8 mouse cellular contexts compared by ENCODE assay signal in genomic region chr7:70349981-70350670, GRCm38 (mm10). TPM values are rescaled to one million over a fixed set of nuclear protein-coding genes. Genes with fewer than 3 reads are reported as not detected.
DNase-seq lines count a peak whose midpoint lies in the region; ATAC-seq lines count a peak whose summit lies in the region.
"Had no signal": no experiment of that assay in that cellular context is flagged by ENCODE, and none has a peak within 500 bp of the region (broad histone marks: within the 10 kb centered on the region; RNA-seq: fewer than 3 reads in every experiment).

No protein-coding gene starts in this region.

- H3K4me2 ChIP-seq in forebrain, embryonic 15.5 days (replicated peaks): peak overlapping the region; percentile 72
- H3K4me2 ChIP-seq in limb, embryonic 13.5 days (replicated peaks): peak overlapping the region; percentile 73
- peak overlapping the region; percentile 64 for H3K4me2 ChIP-seq in stomach, embryonic 16.5 days (ENCODE audit: low read depth, low read length)

- intact Hi-C loops in left cerebral cortex, postnatal 4 days (cut with DNase I): loop anchor here (5.0 to 10.0 kb wide), 3 partner anchors 1062 to 1795 kb away; no protein-coding TSS in a partner anchor

- no peaks in the 10 kb centered on the region for H3K9me3 ChIP-seq in forebrain, embryonic 15.5 days
- no peaks in the 10 kb centered on the region for H3K9me3 ChIP-seq in limb, embryonic 13.5 days
- H3K9me3 ChIP-seq in stomach, embryonic 16.5 days (replicated peaks; ENCODE audit: control insufficient read depth, low read length): no peaks in the 10 kb centered on the region
- H3K9me3 ChIP-seq: megakaryocyte, embryonic 14.5 days had no signal

- no peaks in the 10 kb centered on the region for H3K36me3 ChIP-seq in forebrain, embryonic 15.5 days
- peaks cover 4% of the 10 kb centered on the region; the same call in 1 of the 2 replicates for H3K36me3 ChIP-seq in limb, embryonic 13.5 days
- no peaks in the 10 kb centered on the region for H3K36me3 ChIP-seq in stomach, embryonic 16.5 days (ENCODE audit: control insufficient read depth, insufficient read depth, low read length)

- peak overlapping the region; percentile 53 for H3K4me3 ChIP-seq in forebrain, embryonic 15.5 days
- H3K4me3 ChIP-seq in limb, embryonic 13.5 days: peak overlapping the region; percentile 65
- peak overlapping the region; percentile 51 for H3K4me3 ChIP-seq in stomach, embryonic 16.5 days (replicated peaks; ENCODE audit: low read length)

- peak overlapping the region; percentile 55 for H3K9ac ChIP-seq in forebrain, embryonic 15.5 days (replicated peaks)
- H3K9ac ChIP-seq in limb, embryonic 13.5 days: peak overlapping the region; percentile 88
- peak overlapping the region; percentile 90 for H3K9ac ChIP-seq in stomach, embryonic 16.5 days (ENCODE audit: low read length)

- H3K27me3 ChIP-seq in forebrain, embryonic 15.5 days: peaks cover 65% of the 10 kb centered on the region
- peaks cover 41% of the 10 kb centered on the region for H3K27me3 ChIP-seq in limb, embryonic 13.5 days
- no peaks in the 10 kb centered on the region; the same call in 1 of the 2 replicates for H3K27me3 ChIP-seq in stomach, embryonic 16.5 days (ENCODE audit: control insufficient read depth, insufficient read depth, low read length)

- no peak; the same call in 1 of the 2 replicates for ATAC-seq in forebrain, embryonic 15.5 days (replicated peaks)
- ATAC-seq in limb, embryonic 13.5 days (ENCODE audit: low FRiP score, low read depth): peak; percentile 16; the same call in 1 of the 2 replicates
- no peak for ATAC-seq in stomach, embryonic 16.5 days (ENCODE audit: insufficient read depth, low FRiP score)

- WGBS in forebrain, embryonic 15.5 days: 3% methylated on average over 20 of the region's 20 CpGs
- WGBS in limb, embryonic 13.5 days: 8% methylated on average over 20 of the region's 20 CpGs
- 14% methylated on average over 20 of the region's 20 CpGs for WGBS in stomach, embryonic 16.5 days

- peak; percentile 57 for DNase-seq in retina, postnatal 1 day
- DNase-seq in retina, embryonic 14.5 days (ENCODE audit: low spot score): no peak
- DNase-seq in cerebellum, postnatal 4 days (ENCODE audit: low spot score in 2 of 2): no peak
- DNase-seq in left cerebral cortex, postnatal 4 days: no peak

- peaks cover 30% of the 10 kb centered on the region for H3K4me1 ChIP-seq in forebrain, embryonic 15.5 days
- H3K4me1 ChIP-seq in limb, embryonic 13.5 days: peaks cover 68% of the 10 kb centered on the region
- peaks cover 43% of the 10 kb centered on the region for H3K4me1 ChIP-seq in stomach, embryonic 16.5 days (ENCODE audit: control insufficient read depth, insufficient read depth, low read length)

- peak overlapping the region; percentile 92 for H3K27ac ChIP-seq in forebrain, embryonic 15.5 days (replicated peaks)
- H3K27ac ChIP-seq in limb, embryonic 13.5 days: peak overlapping the region; percentile 97
- peak overlapping the region; percentile 87 for H3K27ac ChIP-seq in stomach, embryonic 16.5 days (ENCODE audit: low read length)

RNA-seq across cellular contexts. Expression of gene Nr2f2, which starts 16.4 kb away (rescaled TPM):
- 76.2 and 95.0 TPM in 2 replicates for polyA plus RNA-seq in forebrain, embryonic 15.5 days (2015; fragmentation: Nextera tagmentation; extraction: Ambion mirVana)
- 62.3 and 65.9 TPM in 2 replicates for polyA plus RNA-seq in limb, embryonic 13.5 days (2015; fragmentation: Nextera tagmentation; extraction: Ambion mirVana)
- polyA plus RNA-seq in stomach, embryonic 16.5 days (2015; fragmentation: Nextera tagmentation; extraction: Ambion mirVana): 52.5 and 64.6 TPM in 2 replicates
- 10 to 100 TPM; 68.7 to 96.1 TPM for total RNA-seq in left cerebral cortex, postnatal 4 days (2021)
